Mouse (Mus musculus) C2C12 (cell line): ENCODE measurements at regions not wholly inside any gene's neighbourhood (a gene's known extent, or its start where the extent isn't known, plus 50 kb on each side); places are given as distances from the start of the nearest gene placed in this dataset.

Experiments
- H3K27me3 ChIP-seq: one replicate; pipeline ENCODE4 v1.6.1; 2011; ENCODE audit not compliant: control insufficient read depth, insufficient read depth, insufficient read length
- H3K36me3 ChIP-seq: one replicate; pipeline ENCODE4 v1.6.1; 2011; ENCODE audit not compliant: control insufficient read depth, insufficient read depth
- H3K4me3 ChIP-seq: one replicate; pipeline ENCODE4 v1.5.1; 2011; ENCODE audit warnings: mild to moderate bottlenecking, control low read depth; ENCODE audit not compliant: poor library complexity, insufficient read depth, severe bottlenecking
- H3K79me2 ChIP-seq: one replicate; pipeline ENCODE4 v1.6.1; 2011; ENCODE audit not compliant: control insufficient read depth, insufficient read depth
- H3K79me3 ChIP-seq: one replicate; pipeline ENCODE4 v1.6.1; 2011; ENCODE audit warnings: low read depth, control low read depth
- H3ac ChIP-seq: one replicate; pipeline ENCODE3; 2011; ENCODE audit warnings: low read depth; ENCODE audit not compliant: control insufficient read depth, insufficient read length
- CEBPB ChIP-seq: IDR thresholded peaks from one replicate; pipeline ENCODE4 v1.6.1; 2011; ENCODE audit warnings: low read depth, mild to moderate bottlenecking, control low read depth, moderate library complexity
- CTCF ChIP-seq: IDR thresholded peaks from one replicate; pipeline ENCODE4 v1.5.1; 2011; ENCODE audit not compliant: control insufficient read depth, insufficient read depth, insufficient read length
- FOSL1 ChIP-seq: IDR thresholded peaks from one replicate; pipeline ENCODE4 v1.8.0; 2011; ENCODE audit warnings: mild to moderate bottlenecking, low read length; ENCODE audit not compliant: poor library complexity, insufficient read depth, severe bottlenecking
- MAX ChIP-seq: IDR thresholded peaks from one replicate; pipeline ENCODE4 v1.6.1; 2011; ENCODE audit warnings: mild to moderate bottlenecking, control low read depth
- MYOD1 ChIP-seq: IDR thresholded peaks from one replicate; pipeline ENCODE4 v1.6.1; 2011; ENCODE audit warnings: low read depth; ENCODE audit not compliant: control insufficient read depth, insufficient read length
- MYOG ChIP-seq: IDR thresholded peaks from one replicate; pipeline ENCODE4 v1.6.1; 2011; ENCODE audit not compliant: control insufficient read depth, insufficient read length; ENCODE audit errors: extremely low read depth
- USF1 ChIP-seq: IDR thresholded peaks from one replicate; pipeline ENCODE4 v1.6.1; 2011; ENCODE audit warnings: low read depth, mild to moderate bottlenecking, control low read depth, moderate library complexity

- no peaks in the 10 kb centered on the region for H3K79me3 ChIP-seq
These were observed 76.9 kb downstream of the Pxdc1 start for GRCm38 (mm10) chr13:34576392-34576791.

GRCm38 (mm10) chr13:34575997-34576314 lies 77.3 kb downstream of the Pxdc1 start:
- H3K27me3 ChIP-seq = no peaks in the 10 kb centered on the region
- no peak overlapping the region for H3K4me3 ChIP-seq
- TF ChIP-seq USF1 = no peak
- no peak for TF ChIP-seq MAX
- TF ChIP-seq FOSL1 = no peak
- TF ChIP-seq CTCF = no peak
- no peak for TF ChIP-seq MYOD1
- no peak for TF ChIP-seq CEBPB
- no peak for TF ChIP-seq MYOG
- no peaks in the 10 kb centered on the region for H3K36me3 ChIP-seq
- H3K79me3 ChIP-seq = no peaks in the 10 kb centered on the region
- H3K79me2 ChIP-seq = no peaks in the 10 kb centered on the region
- no peak overlapping the region for H3ac ChIP-seq

More at GRCm38 (mm10) chr13:34576392-34576791, 76.9 kb downstream of the Pxdc1 start:
- Histone ChIP-seq H3K27me3 (no peaks in the 10 kb centered on the region), H3ac (no peak overlapping the region), H3K36me3 (no peaks in the 10 kb centered on the region), H3K4me3 (no peak overlapping the region), H3K79me2 (no peaks in the 10 kb centered on the region)
- TF ChIP-seq MYOD1 (no peak), MAX (no peak), USF1 (no peak), MYOG (no peak), FOSL1 (no peak), CTCF (no peak), CEBPB (no peak)

GRCm38 (mm10) chr13:34575179-34575996 lies 77.9 kb downstream of the Pxdc1 start:
- TF ChIP-seq CTCF = no peak
- TF ChIP-seq USF1 = no peak
- no peak for TF ChIP-seq CEBPB
- TF ChIP-seq MYOG = no peak
- TF ChIP-seq MAX = no peak
- Histone ChIP-seq H3K27me3 (no peaks in the 10 kb centered on the region), H3K4me3 (no peak overlapping the region), H3K79me3 (no peaks in the 10 kb centered on the region), H3ac (no peak overlapping the region), H3K36me3 (no peaks in the 10 kb centered on the region), H3K79me2 (no peaks in the 10 kb centered on the region)

- no peaks in the 10 kb centered on the region for H3K79me2 ChIP-seq
- TF ChIP-seq CEBPB (no peak), USF1 (no peak), MYOD1 (no peak), MYOG (no peak), FOSL1 (no peak), MAX (no peak), CTCF (no peak)
- no peaks in the 10 kb centered on the region for H3K36me3 ChIP-seq
- no peaks in the 10 kb centered on the region for H3K27me3 ChIP-seq
- H3ac ChIP-seq = no peak overlapping the region
- no peaks in the 10 kb centered on the region for H3K79me3 ChIP-seq
- H3K4me3 ChIP-seq = no peak overlapping the region
These were observed 84.0 kb downstream of the Pxdc1 start for GRCm38 (mm10) chr13:34569312-34569711.

GRCm38 (mm10) chr13:34566687-34567086 lies 86.6 kb downstream of the Pxdc1 start:
- TF ChIP-seq CEBPB (peak; percentile 63), FOSL1 (peak; percentile 41), MYOG (no peak)
- no peak overlapping the region for H3ac ChIP-seq
- no peak overlapping the region for H3K4me3 ChIP-seq
- no peaks in the 10 kb centered on the region for H3K36me3 ChIP-seq
- H3K27me3 ChIP-seq = no peaks in the 10 kb centered on the region
- H3K79me2 ChIP-seq = no peaks in the 10 kb centered on the region
- no peaks in the 10 kb centered on the region for H3K79me3 ChIP-seq

- no peak overlapping the region for H3K4me3 ChIP-seq
- no peaks in the 10 kb centered on the region for H3K79me2 ChIP-seq
- TF ChIP-seq CTCF (no peak), USF1 (peak; percentile 32), MYOG (no peak), MAX (no peak), FOSL1 (no peak), MYOD1 (peak; percentile 54), CEBPB (no peak)
- H3K36me3 ChIP-seq = no peaks in the 10 kb centered on the region
- H3K79me3 ChIP-seq = no peaks in the 10 kb centered on the region
- no peaks in the 10 kb centered on the region for H3K27me3 ChIP-seq
- H3ac ChIP-seq = no peak overlapping the region
These were observed 103.0 kb downstream of the Pxdc1 start for GRCm38 (mm10) chr13:34550130-34550884.
